Mouse (Mus musculus) liver (tissue): ENCODE results near the gene Slc22a14.

Source experiments
- DNase-seq: peaks from one replicate; pipeline ENCODE4 v3.0.0-alpha.2; 2020; ENCODE audit warnings: mixed read lengths

Slc22a14 gene

GRCm38 (mm10) chr9:119192202-119192990, 173.0 kb downstream of the Slc22a14 start:
- DNase-seq, result peak; percentile 58

GRCm38 (mm10) chr9:119181241-119181728, 184.1 kb downstream of the Slc22a14 start:
- no peak for DNase-seq

- no peak for DNase-seq
Measured at GRCm38 (mm10) chr9:119179292-119179691, 186.1 kb downstream of the Slc22a14 start.

GRCm38 (mm10) chr9:119167608-119168007, 197.7 kb downstream of the Slc22a14 start:
- no peak for DNase-seq

GRCm38 (mm10) chr9:119165548-119165947, 199.8 kb downstream of the Slc22a14 start:
- no peak for DNase-seq

GRCm38 (mm10) chr9:119164743-119165142, 200.6 kb downstream of the Slc22a14 start:
- no peak for DNase-seq

- no peak for DNase-seq
Measured at GRCm38 (mm10) chr9:119160689-119161088, 204.7 kb downstream of the Slc22a14 start.

- DNase-seq, result no peak
Measured at GRCm38 (mm10) chr9:119158861-119159260, 206.5 kb downstream of the Slc22a14 start, which contains the start of gene Gm47289. Gene Gm47289 (plus strand): TSS chr9:119159161.

- peak; percentile 72 for DNase-seq
Measured at GRCm38 (mm10) chr9:119156278-119157201, 208.8 kb downstream of the Slc22a14 start, which contains the start of gene Acaa1b. Gene Acaa1b (minus strand): TSS chr9:119157093.

GRCm38 (mm10) chr9:119155826-119156225, 209.5 kb downstream of the Slc22a14 start:
- no peak for DNase-seq

GRCm38 (mm10) chr9:119155416-119155815, 209.9 kb downstream of the Slc22a14 start:
- DNase-seq, result no peak

- DNase-seq, result no peak
Measured at GRCm38 (mm10) chr9:119151751-119152150, 213.6 kb downstream of the Slc22a14 start.

- peak; percentile 63 for DNase-seq
Measured at GRCm38 (mm10) chr9:119149601-119150000, 215.8 kb downstream of the Slc22a14 start.

- DNase-seq, result no peak
Measured at GRCm38 (mm10) chr9:119146098-119146770, 219.1 kb downstream of the Slc22a14 start.

- DNase-seq, result no peak
Measured at GRCm38 (mm10) chr9:119145638-119146037, 219.7 kb downstream of the Slc22a14 start.

GRCm38 (mm10) chr9:119145137-119145536, 220.2 kb downstream of the Slc22a14 start:
- no peak for DNase-seq

- DNase-seq, result no peak
Measured at GRCm38 (mm10) chr9:119144696-119145095, 220.7 kb downstream of the Slc22a14 start.

- no peak for DNase-seq
Measured at GRCm38 (mm10) chr9:119143372-119143771, 222.0 kb downstream of the Slc22a14 start.

GRCm38 (mm10) chr9:119142066-119142465, 223.3 kb downstream of the Slc22a14 start:
- DNase-seq, result no peak

GRCm38 (mm10) chr9:119138836-119139235, 226.5 kb downstream of the Slc22a14 start:
- DNase-seq, result no peak

- DNase-seq, result no peak
Measured at GRCm38 (mm10) chr9:119130692-119131091, 234.7 kb downstream of the Slc22a14 start.

- DNase-seq, result no peak
Measured at GRCm38 (mm10) chr9:119128436-119129181, 236.7 kb downstream of the Slc22a14 start.
